16 mouse cellular contexts compared by ENCODE assay signal in the genomic region with DNA sequence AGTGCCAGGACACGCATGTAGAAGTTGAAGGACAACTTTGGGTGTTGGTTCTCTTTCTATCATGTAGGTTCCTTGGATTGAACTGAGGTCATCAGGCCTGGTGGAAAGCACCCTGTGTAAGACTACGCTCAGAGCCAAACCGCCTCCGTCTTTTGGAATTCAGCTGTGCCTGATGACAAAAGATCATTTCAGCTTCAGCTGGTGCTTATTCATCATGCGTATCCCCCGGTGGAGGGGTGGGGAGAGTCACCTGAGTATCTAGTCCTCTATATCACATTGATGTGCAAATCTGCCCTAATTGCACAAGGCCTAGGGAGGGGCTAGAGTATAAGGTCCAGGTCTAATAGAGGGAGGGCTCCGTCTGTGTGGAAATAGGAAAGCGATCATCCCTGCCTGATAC.
"Had no signal": no experiment of that assay in that cellular context is flagged by ENCODE, and none has a peak within 500 bp of the region (broad histone marks: within the 10 kb centered on the region; RNA-seq: fewer than 3 reads in every experiment).

No protein-coding gene starts in this region.

- H3K36me3 ChIP-seq: lung, embryonic 15.5 days; midbrain, embryonic 13.5 days; midbrain, embryonic 15.5 days; neural tube, embryonic 12.5 days; stomach, embryonic 15.5 days had no signal

- H3K4me1 ChIP-seq: lung, embryonic 15.5 days; megakaryocyte, embryonic 14.5 days had no signal

- H3K27ac ChIP-seq: lung, embryonic 15.5 days; macrophage; midbrain, embryonic 13.5 days; midbrain, embryonic 15.5 days; neural tube, embryonic 12.5 days; stomach, embryonic 15.5 days; stomach, postnatal 0 days had no signal

- H3K9me3 ChIP-seq: lung, embryonic 15.5 days; megakaryocyte, embryonic 14.5 days; midbrain, embryonic 13.5 days; midbrain, embryonic 15.5 days; neural tube, embryonic 12.5 days; stomach, embryonic 15.5 days had no signal

- H3K4me3 ChIP-seq: lung, embryonic 15.5 days; megakaryocyte, embryonic 14.5 days; midbrain, embryonic 13.5 days; midbrain, embryonic 15.5 days; neural tube, embryonic 12.5 days; stomach, embryonic 15.5 days had no signal

- DNase-seq: liver, postnatal 0 days; lung, adult 2 months; lung, postnatal 14 days; lung, postnatal 36 days; right cerebral cortex, postnatal 14 days; thymus, adult 18-20 months; thymus, postnatal 14 days; thymus, postnatal 36 days had no signal

- H3K9ac ChIP-seq: liver, postnatal 0 days; lung, embryonic 15.5 days; midbrain, embryonic 13.5 days; midbrain, embryonic 15.5 days; neural tube, embryonic 12.5 days; stomach, embryonic 15.5 days had no signal

- H3K27me3 ChIP-seq: megakaryocyte, embryonic 14.5 days had no signal
